Mouse (Mus musculus): ENCODE results near the gene Lctl. TPM values are rescaled to one million over a fixed set of nuclear protein-coding genes. Genes with fewer than 3 reads are reported as not detected.

Lctl gene
- total RNA-seq, 2 experiments from 2014 or later = 2.0 to 2.8 TPM

Other genes with a start within 250 kb of the Lctl start
- gene Smad6, start 95.1 kb upstream of the Lctl start, total RNA-seq (2021) = 10 to 100 TPM; 15.0 to 16.9 TPM
- 10 to 100 TPM in 1 of 2 experiments, 1 to 10 TPM in 1; 5.9 to 12.8 TPM for gene Zwilch, start 56.0 kb downstream of the Lctl start, total RNA-seq (2021)
- 100 to 1,000 TPM; 901 to 923 TPM for gene Rpl4, start 56.2 kb downstream of the Lctl start, total RNA-seq (2021)
- 10 to 100 TPM; 17.4 to 20.8 TPM for gene Snapc5, start 62.1 kb downstream of the Lctl start, total RNA-seq (2021)
- gene Uchl4, start 118.1 kb downstream of the Lctl start, total RNA-seq (2021) = 1 to 10 TPM; 1.9 to 3.1 TPM
- gene Map2k1, start 136.5 kb downstream of the Lctl start, total RNA-seq (2021) = 10 to 100 TPM; 54.7 to 55.1 TPM
- 10 to 100 TPM; 34.1 to 50.3 TPM for gene Tipin, start 164.4 kb downstream of the Lctl start, total RNA-seq (2021)
- gene Dis3l, start 224.1 kb downstream of the Lctl start, total RNA-seq (2021) = 10 to 100 TPM; 17.3 to 17.4 TPM

All from adrenal gland, postnatal 10 days (tissue).